Mouse (Mus musculus): Measurements from ENCODE around the gene Cenpp. TPM values are rescaled to one million over a fixed set of nuclear protein-coding genes. Genes with fewer than 3 reads are reported as not detected.

The Cenpp gene
- polyA plus RNA-seq, 1 experiment: 27.2 TPM

DNA sequence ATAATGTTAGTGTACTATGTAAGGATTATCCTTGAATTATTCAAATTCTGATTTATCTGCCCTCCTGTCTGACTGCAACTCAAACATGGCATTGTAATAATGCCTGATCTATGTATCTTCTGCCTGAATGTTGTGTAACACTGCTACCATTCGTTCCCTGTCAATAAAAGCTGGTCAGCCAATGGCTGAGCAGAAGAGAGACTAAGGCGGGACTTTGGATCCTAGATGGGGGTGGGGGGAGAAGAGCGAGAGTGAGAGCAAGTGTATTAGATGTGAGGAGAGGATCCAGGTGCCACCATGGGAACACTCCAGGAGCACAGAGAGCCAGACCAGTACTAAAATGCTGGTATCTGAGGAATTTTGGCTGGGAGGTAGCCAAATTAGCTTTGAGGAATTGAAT, 82.2 kb downstream of the Cenpp start:
- H3K36me3 ChIP-seq (ENCODE audit: control insufficient read depth, insufficient read depth, low read length, poor library complexity, severe bottlenecking): no peaks in the 10 kb centered on the region
- H3K4me3 ChIP-seq (ENCODE audit: low read depth, low read length): no peak overlapping the region
- H3K27me3 ChIP-seq (ENCODE audit: control insufficient read depth, insufficient read depth, low read length, poor library complexity, severe bottlenecking): no peaks in the 10 kb centered on the region
- no peak overlapping the region for H3K27ac ChIP-seq (ENCODE audit: insufficient read depth, low read length)
- TF ChIP-seq POLR2A (IDR thresholded peaks at IDR 0.05; ENCODE audit: insufficient read depth, low read length) (no peak), EP300 (IDR thresholded peaks at IDR 0.05; ENCODE audit: insufficient read depth, low read depth, low read length) (no peak), CTCF (IDR thresholded peaks at IDR 0.05; ENCODE audit: low read depth, low read length) (no peak)
- no peaks in the 10 kb centered on the region for H3K9me3 ChIP-seq (replicated peaks; ENCODE audit: control insufficient read depth, insufficient read depth, low read length, poor library complexity, severe bottlenecking)
- no peaks in the 10 kb centered on the region for H3K4me1 ChIP-seq (ENCODE audit: control insufficient read depth, insufficient read depth, low read length)
- no peak overlapping the region for H3K9ac ChIP-seq (ENCODE audit: low read depth, poor library complexity, severe bottlenecking)

DNA sequence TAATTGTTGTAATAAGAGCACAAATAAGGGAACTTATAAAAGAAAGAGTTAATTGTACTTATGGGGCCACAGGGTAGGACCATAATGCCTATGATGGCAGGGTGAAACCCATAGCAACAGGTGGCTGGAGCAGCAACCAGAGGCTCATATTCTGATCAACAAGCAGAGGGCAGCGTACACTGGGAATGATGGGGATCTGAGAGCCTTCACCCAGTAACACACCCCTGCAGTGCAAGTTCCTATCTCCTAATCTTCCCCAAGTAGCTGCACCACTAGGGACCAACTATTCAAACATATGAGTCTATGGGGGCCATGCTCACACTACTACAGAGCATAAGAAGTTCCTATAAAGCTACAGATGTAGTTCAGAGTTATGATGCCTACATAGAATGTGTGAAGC, 88.2 kb downstream of the Cenpp start:
- no peaks in the 10 kb centered on the region for H3K36me3 ChIP-seq (ENCODE audit: control insufficient read depth, insufficient read depth, low read length, poor library complexity, severe bottlenecking)
- H3K4me3 ChIP-seq (ENCODE audit: low read depth, low read length): no peak overlapping the region
- TF ChIP-seq EP300 (IDR thresholded peaks at IDR 0.05; ENCODE audit: insufficient read depth, low read depth, low read length): no peak
- no peak for TF ChIP-seq POLR2A (IDR thresholded peaks at IDR 0.05; ENCODE audit: insufficient read depth, low read length)
- no peak for TF ChIP-seq CTCF (IDR thresholded peaks at IDR 0.05; ENCODE audit: low read depth, low read length)
- H3K27me3 ChIP-seq (ENCODE audit: control insufficient read depth, insufficient read depth, low read length, poor library complexity, severe bottlenecking): no peaks in the 10 kb centered on the region
- no peaks in the 10 kb centered on the region for H3K9me3 ChIP-seq (replicated peaks; ENCODE audit: control insufficient read depth, insufficient read depth, low read length, poor library complexity, severe bottlenecking)
- no peak overlapping the region for H3K9ac ChIP-seq (ENCODE audit: low read depth, poor library complexity, severe bottlenecking)
- no peaks in the 10 kb centered on the region for H3K4me1 ChIP-seq (ENCODE audit: control insufficient read depth, insufficient read depth, low read length)
- no peak overlapping the region for H3K27ac ChIP-seq (ENCODE audit: insufficient read depth, low read length)

DNA sequence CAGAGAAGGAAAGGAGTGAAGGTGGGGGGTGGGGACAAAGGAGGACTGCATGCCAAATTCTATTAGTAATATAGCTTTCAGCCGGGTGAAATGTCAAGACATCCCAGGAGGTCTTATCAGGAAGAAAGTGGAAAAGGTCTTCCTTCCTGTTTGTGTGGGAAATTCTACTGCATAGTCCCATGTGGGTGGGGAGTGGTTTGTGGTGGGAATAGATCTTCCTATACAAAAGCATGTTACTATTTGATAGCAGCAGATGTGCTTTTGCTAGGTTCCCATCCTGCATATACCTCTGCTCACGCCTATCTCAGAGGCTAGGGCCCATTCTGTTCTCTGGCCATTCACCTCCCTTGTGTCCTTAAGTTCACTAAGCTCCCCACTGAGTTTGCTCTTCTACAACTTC, 91.7 kb downstream of the Cenpp start:
- Histone ChIP-seq H3K9me3 (replicated peaks; ENCODE audit: control insufficient read depth, insufficient read depth, low read length, poor library complexity, severe bottlenecking) (no peaks in the 10 kb centered on the region), H3K9ac (ENCODE audit: low read depth, poor library complexity, severe bottlenecking) (no peak overlapping the region), H3K4me3 (ENCODE audit: low read depth, low read length) (no peak overlapping the region), H3K27me3 (ENCODE audit: control insufficient read depth, insufficient read depth, low read length, poor library complexity, severe bottlenecking) (no peaks in the 10 kb centered on the region), H3K36me3 (ENCODE audit: control insufficient read depth, insufficient read depth, low read length, poor library complexity, severe bottlenecking) (no peaks in the 10 kb centered on the region), H3K4me1 (ENCODE audit: control insufficient read depth, insufficient read depth, low read length) (no peaks in the 10 kb centered on the region), H3K27ac (ENCODE audit: insufficient read depth, low read length) (no peak overlapping the region)
- TF ChIP-seq CTCF (IDR thresholded peaks at IDR 0.05; ENCODE audit: low read depth, low read length): no peak
- TF ChIP-seq EP300 (IDR thresholded peaks at IDR 0.05; ENCODE audit: insufficient read depth, low read depth, low read length): no peak
- TF ChIP-seq POLR2A (IDR thresholded peaks at IDR 0.05; ENCODE audit: insufficient read depth, low read length): no peak

DNA sequence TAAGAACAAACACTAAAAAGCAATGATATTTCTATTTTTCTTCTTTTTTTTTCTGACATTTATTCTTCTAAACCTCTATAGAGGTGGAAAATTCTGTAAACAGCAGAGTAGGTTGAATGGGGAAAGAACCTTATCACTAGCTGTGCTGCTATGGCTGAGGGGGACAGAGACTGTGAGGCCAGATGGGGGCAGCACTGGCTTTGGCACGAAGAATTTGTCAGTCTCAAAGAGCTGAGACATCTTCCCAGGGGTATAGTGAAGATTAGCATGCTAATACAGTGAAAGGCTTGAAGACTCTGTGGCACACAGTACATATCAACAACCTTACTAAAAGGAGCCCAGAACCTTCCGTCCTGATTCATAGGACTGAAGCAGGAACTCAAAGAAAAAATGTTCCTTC, 93.4 kb downstream of the Cenpp start:
- Histone ChIP-seq H3K4me3 (ENCODE audit: low read depth, low read length) (no peak overlapping the region), H3K4me1 (ENCODE audit: control insufficient read depth, insufficient read depth, low read length) (no peaks in the 10 kb centered on the region), H3K27ac (ENCODE audit: insufficient read depth, low read length) (no peak overlapping the region), H3K9me3 (replicated peaks; ENCODE audit: control insufficient read depth, insufficient read depth, low read length, poor library complexity, severe bottlenecking) (no peaks in the 10 kb centered on the region), H3K27me3 (ENCODE audit: control insufficient read depth, insufficient read depth, low read length, poor library complexity, severe bottlenecking) (no peaks in the 10 kb centered on the region), H3K36me3 (ENCODE audit: control insufficient read depth, insufficient read depth, low read length, poor library complexity, severe bottlenecking) (no peaks in the 10 kb centered on the region), H3K9ac (ENCODE audit: low read depth, poor library complexity, severe bottlenecking) (no peak overlapping the region)
- peak; percentile 65 for TF ChIP-seq CTCF (IDR thresholded peaks at IDR 0.05; ENCODE audit: low read depth, low read length)
- no peak for TF ChIP-seq EP300 (IDR thresholded peaks at IDR 0.05; ENCODE audit: insufficient read depth, low read depth, low read length)

- no peak overlapping the region for H3K4me3 ChIP-seq (ENCODE audit: low read depth, low read length)
- H3K36me3 ChIP-seq (ENCODE audit: control insufficient read depth, insufficient read depth, low read length, poor library complexity, severe bottlenecking): no peaks in the 10 kb centered on the region
- no peaks in the 10 kb centered on the region for H3K27me3 ChIP-seq (ENCODE audit: control insufficient read depth, insufficient read depth, low read length, poor library complexity, severe bottlenecking)
- H3K9ac ChIP-seq (ENCODE audit: low read depth, poor library complexity, severe bottlenecking): no peak overlapping the region
- H3K4me1 ChIP-seq (ENCODE audit: control insufficient read depth, insufficient read depth, low read length): no peaks in the 10 kb centered on the region
- H3K27ac ChIP-seq (ENCODE audit: insufficient read depth, low read length): no peak overlapping the region
- H3K9me3 ChIP-seq (replicated peaks; ENCODE audit: control insufficient read depth, insufficient read depth, low read length, poor library complexity, severe bottlenecking): no peaks in the 10 kb centered on the region
- TF ChIP-seq CTCF (IDR thresholded peaks at IDR 0.05; ENCODE audit: low read depth, low read length) (no peak), EP300 (IDR thresholded peaks at IDR 0.05; ENCODE audit: insufficient read depth, low read depth, low read length) (no peak), POLR2A (IDR thresholded peaks at IDR 0.05; ENCODE audit: insufficient read depth, low read length) (no peak)
Measured at GRCm38 (mm10) chr13:49556924-49557323, 95.7 kb downstream of the Cenpp start.

DNA sequence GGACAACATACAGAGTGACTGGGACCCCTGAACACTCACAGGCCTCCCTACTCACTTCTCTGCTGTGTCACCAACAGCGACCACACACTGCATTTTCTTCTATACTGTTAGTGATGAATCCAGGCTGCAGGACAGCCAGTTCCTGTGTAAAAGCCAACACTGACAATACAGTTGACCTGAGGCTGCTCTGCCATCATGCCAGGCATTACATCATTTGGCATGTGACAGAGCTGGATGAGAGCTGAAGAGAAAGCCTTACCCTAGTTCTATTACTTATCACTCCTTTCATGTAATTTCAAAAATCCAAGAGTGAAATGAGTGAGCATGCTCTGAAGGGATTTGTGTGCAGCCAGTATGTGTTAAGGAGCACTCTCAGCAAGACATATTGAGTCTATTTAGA, 96.4 kb downstream of the Cenpp start:
- H3K36me3 ChIP-seq (ENCODE audit: control insufficient read depth, insufficient read depth, low read length, poor library complexity, severe bottlenecking): no peaks in the 10 kb centered on the region
- no peak overlapping the region for H3K9ac ChIP-seq (ENCODE audit: low read depth, poor library complexity, severe bottlenecking)
- TF ChIP-seq POLR2A (IDR thresholded peaks at IDR 0.05; ENCODE audit: insufficient read depth, low read length): no peak
- TF ChIP-seq EP300 (IDR thresholded peaks at IDR 0.05; ENCODE audit: insufficient read depth, low read depth, low read length): no peak
- TF ChIP-seq CTCF (IDR thresholded peaks at IDR 0.05; ENCODE audit: low read depth, low read length): no peak
- no peaks in the 10 kb centered on the region for H3K27me3 ChIP-seq (ENCODE audit: control insufficient read depth, insufficient read depth, low read length, poor library complexity, severe bottlenecking)
- H3K4me1 ChIP-seq (ENCODE audit: control insufficient read depth, insufficient read depth, low read length): no peaks in the 10 kb centered on the region
- no peaks in the 10 kb centered on the region for H3K9me3 ChIP-seq (replicated peaks; ENCODE audit: control insufficient read depth, insufficient read depth, low read length, poor library complexity, severe bottlenecking)
- H3K4me3 ChIP-seq (ENCODE audit: low read depth, low read length): no peak overlapping the region
- H3K27ac ChIP-seq (ENCODE audit: insufficient read depth, low read length): no peak overlapping the region
